Mouse (Mus musculus) liver, adult 2 months (tissue): Measurements from ENCODE around the gene Hist1h2ac. TPM values are rescaled to one million over a fixed set of nuclear protein-coding genes. Genes with fewer than 3 reads are reported as not detected.

Experiments used
- DNase-seq: peaks from one replicate; pipeline ENCODE4 v3.0.0-alpha.2; 2011; ENCODE audit warnings: low read depth, low spot score; ENCODE audit errors: extremely low read depth
- H3K27ac ChIP-seq: fragments of 200-500 bp; replicated peaks from 2 replicates; pipeline ENCODE4 v1.5.1; 2012; ENCODE audit warnings: low read depth, mild to moderate bottlenecking, control low read depth, inconsistent platforms, low read length; ENCODE audit not compliant: insufficient read depth
- H3K27me3 ChIP-seq: fragments of 200-500 bp; 2 replicates; pipeline ENCODE4 v1.6.1; 2012; ENCODE audit warnings: mild to moderate bottlenecking, moderate library complexity, low read length, inconsistent platforms; ENCODE audit not compliant: control insufficient read depth, insufficient read depth
- H3K36me3 ChIP-seq: fragments of 200-500 bp; 2 replicates; pipeline ENCODE4 v1.6.1; 2012; ENCODE audit warnings: low read length, inconsistent platforms; ENCODE audit not compliant: control insufficient read depth, insufficient read depth
- H3K4me1 ChIP-seq: fragments of 200-500 bp; 2 replicates; pipeline ENCODE4 v1.6.1; 2011; ENCODE audit warnings: low read length; ENCODE audit not compliant: control insufficient read depth, insufficient read depth
- H3K4me3 ChIP-seq: fragments of 200-500 bp; 2 replicates; pipeline ENCODE4 v1.5.1; 2011; ENCODE audit warnings: low read depth, mild to moderate bottlenecking, control low read depth, low read length, moderate library complexity; ENCODE audit not compliant: insufficient read depth
- H3K79me2 ChIP-seq: fragments of 200-500 bp; 2 replicates; pipeline ENCODE4 v1.6.1; 2012; ENCODE audit warnings: inconsistent platforms, mild to moderate bottlenecking, low read length, moderate library complexity; ENCODE audit not compliant: control insufficient read depth, insufficient read depth
- H3K9ac ChIP-seq: fragments of 200-500 bp; 2 replicates; pipeline ENCODE4 v1.6.1; 2012; ENCODE audit warnings: low read depth, mild to moderate bottlenecking, control low read depth, inconsistent platforms, low read length
- CTCF ChIP-seq: fragments of 200-500 bp; IDR thresholded peaks from 2 replicates; pipeline ENCODE4 v1.5.1; 2011; ENCODE audit warnings: low read depth, low read length, control low read depth
- POLR2A ChIP-seq: fragments of 200-500 bp; IDR thresholded peaks from 2 replicates; pipeline ENCODE4 v1.6.1; 2011; ENCODE audit warnings: low read length, control low read depth; ENCODE audit not compliant: insufficient read depth; ENCODE audit errors: extremely low read depth
- WGBS: fragments of 180-500 bp; shearing (Covaris S2); methylation state at CpG from one replicate; pipeline ENCODE4 v1.1.7; 2018; 5-methylcytosine and 5-hydroxymethylcytosine counted together
- polyA plus RNA-seq: library from polyadenylated mRNA; depleted of rRNA; stranded (reverse); fragments of >200 nt; gene quantifications from 2 replicates; pipeline ENCODE4 v1.2.3, GENCODE M21; 2012; rRNA removed
- total RNA-seq: library from RNA; depleted of rRNA; stranded (reverse); fragments of >200 nt; gene quantifications from 2 replicates; pipeline ENCODE4 v1.2.3, GENCODE M21; 2014; rRNA removed

The Hist1h2ac gene
- total and polyA plus RNA-seq, 2 experiments = 0.22 to 4.9 TPM

GRCm38 (mm10) chr13:23659636-23660366, 23.9 kb downstream of the Hist1h2ac start:
- H3K79me2 ChIP-seq = no peaks in the 10 kb centered on the region
- H3K27ac ChIP-seq = no peak overlapping the region
- TF ChIP-seq POLR2A (no peak), CTCF (no peak)
- no peak overlapping the region for H3K4me3 ChIP-seq
- no peak for DNase-seq
- H3K27me3 ChIP-seq = no peaks in the 10 kb centered on the region
- no peak overlapping the region for H3K9ac ChIP-seq
- no peaks in the 10 kb centered on the region for H3K4me1 ChIP-seq
- 75% methylated on average over 6 of the region's 6 CpGs for WGBS
- no peaks in the 10 kb centered on the region for H3K36me3 ChIP-seq

Other genes starting within 250 kb of the Hist1h2ac start
Only the 30 nearest of the 36 such genes appear.
- gene Hist1h2af, start 150.0 kb downstream of the Hist1h2ac start, total RNA-seq = 9.2 and 13.4 TPM in 2 replicates
- gene Hist1h2af, start 150.0 kb downstream of the Hist1h2ac start, polyA plus RNA-seq = 2.1 and 2.9 TPM in 2 replicates
- gene Hist1h3g, start 148.5 kb downstream of the Hist1h2ac start, total RNA-seq = 5.6 and 12.9 TPM in 2 replicates
- 0.26 TPM in 1 of 2 replicates, not detected in the other for gene Hist1h3g, start 148.5 kb downstream of the Hist1h2ac start, polyA plus RNA-seq
- 1.3 and 1.5 TPM in 2 replicates for gene Hist1h2bh, start 140.6 kb downstream of the Hist1h2ac start, total RNA-seq
- 0.07 and 0.09 TPM in 2 replicates for gene Hist1h2bh, start 140.6 kb downstream of the Hist1h2ac start, polyA plus RNA-seq
- gene Hist1h3f, start 139.9 kb downstream of the Hist1h2ac start, total RNA-seq = 11.1 and 14.2 TPM in 2 replicates
- 0.29 and 0.30 TPM in 2 replicates for gene Hist1h3f, start 139.9 kb downstream of the Hist1h2ac start, polyA plus RNA-seq
- gene Hist1h4f, start 132.3 kb downstream of the Hist1h2ac start, total RNA-seq = 77.8 and 101 TPM in 2 replicates
- gene Hist1h4f, start 132.3 kb downstream of the Hist1h2ac start, polyA plus RNA-seq = 0.97 TPM in 1 of 2 replicates, not detected in the other
- gene Hist1h1d, start 130.7 kb downstream of the Hist1h2ac start, total RNA-seq = 2.5 and 3.0 TPM in 2 replicates
- 0.02 and 0.12 TPM in 2 replicates for gene Hist1h1d, start 130.7 kb downstream of the Hist1h2ac start, polyA plus RNA-seq
- 19.9 and 26.8 TPM in 2 replicates for gene Hist1h3e, start 121.6 kb downstream of the Hist1h2ac start, total RNA-seq
- gene Hist1h3e, start 121.6 kb downstream of the Hist1h2ac start, polyA plus RNA-seq = 2.1 and 2.6 TPM in 2 replicates
- 2.8 and 6.6 TPM in 2 replicates for gene Hist1h2ae, start 112.7 kb downstream of the Hist1h2ac start, total RNA-seq
- 0.57 TPM in 2 replicates for gene Hist1h2ae, start 112.7 kb downstream of the Hist1h2ac start, polyA plus RNA-seq
- gene Hist1h2bg, start 112.6 kb downstream of the Hist1h2ac start, total RNA-seq = 37.2 and 44.6 TPM in 2 replicates
- gene Hist1h2bg, start 112.6 kb downstream of the Hist1h2ac start, polyA plus RNA-seq = 4.0 and 4.4 TPM in 2 replicates
- gene Hist1h2bf, start 109.8 kb downstream of the Hist1h2ac start, total RNA-seq = 4.6 and 5.4 TPM in 2 replicates
- 0.39 TPM in 1 of 2 replicates, not detected in the other for gene Hist1h2bf, start 109.8 kb downstream of the Hist1h2ac start, polyA plus RNA-seq
- gene Hist1h2ad, start 109.6 kb downstream of the Hist1h2ac start, total RNA-seq = 5.4 and 11.5 TPM in 2 replicates
- gene Hist1h2ad, start 109.6 kb downstream of the Hist1h2ac start, polyA plus RNA-seq = 1.1 TPM in 1 of 2 replicates, not detected in the other
- 3.4 and 5.9 TPM in 2 replicates for gene Hist1h3d, start 108.2 kb downstream of the Hist1h2ac start, total RNA-seq
- gene Hist1h3d, start 108.2 kb downstream of the Hist1h2ac start, polyA plus RNA-seq = 0.48 and 0.87 TPM in 2 replicates
- 162 and 174 TPM in 2 replicates for gene Hist1h4d, start 102.3 kb downstream of the Hist1h2ac start, total RNA-seq
- 2.1 and 2.8 TPM in 2 replicates for gene Hist1h4d, start 102.3 kb downstream of the Hist1h2ac start, polyA plus RNA-seq
- gene Hist1h2be, start 62.8 kb downstream of the Hist1h2ac start, total RNA-seq = 5.4 and 6.6 TPM in 2 replicates
- gene Hist1h2be, start 62.8 kb downstream of the Hist1h2ac start, polyA plus RNA-seq = 0.28 and 0.60 TPM in 2 replicates
- 22.0 and 27.0 TPM in 2 replicates for gene Hist1h1e, start 61.4 kb downstream of the Hist1h2ac start, total RNA-seq
- 0.73 and 0.77 TPM in 2 replicates for gene Hist1h1e, start 61.4 kb downstream of the Hist1h2ac start, polyA plus RNA-seq
- 228 and 265 TPM in 2 replicates for gene Hist1h2bc, start 251 bp upstream of the Hist1h2ac start, total RNA-seq
- gene Hist1h2bc, start 251 bp upstream of the Hist1h2ac start, polyA plus RNA-seq = 312 and 443 TPM in 2 replicates
- gene Hist1h1t, start 11.9 kb upstream of the Hist1h2ac start, total RNA-seq = not detected in 2 replicates
- gene Hist1h1t, start 11.9 kb upstream of the Hist1h2ac start, polyA plus RNA-seq = not detected in 2 replicates
- gene Hist1h4c, start 14.5 kb upstream of the Hist1h2ac start, total RNA-seq = 190 and 256 TPM in 2 replicates
- gene Hist1h4c, start 14.5 kb upstream of the Hist1h2ac start, polyA plus RNA-seq = 0.95 and 3.1 TPM in 2 replicates
- gene Hfe, start 26.9 kb upstream of the Hist1h2ac start, total RNA-seq = 30.4 and 35.3 TPM in 2 replicates
- 32.6 and 40.9 TPM in 2 replicates for gene Hfe, start 26.9 kb upstream of the Hist1h2ac start, polyA plus RNA-seq
- gene Hist1h1c, start 54.9 kb upstream of the Hist1h2ac start, total RNA-seq = 43.6 and 68.1 TPM in 2 replicates
- 20.9 and 31.6 TPM in 2 replicates for gene Hist1h1c, start 54.9 kb upstream of the Hist1h2ac start, polyA plus RNA-seq
- 8.0 and 24.1 TPM in 2 replicates for gene Hist1h3c, start 61.7 kb upstream of the Hist1h2ac start, total RNA-seq
- gene Hist1h3c, start 61.7 kb upstream of the Hist1h2ac start, polyA plus RNA-seq = 0.20 and 0.27 TPM in 2 replicates
- 41.9 and 75.6 TPM in 2 replicates for gene Hist1h2bb, start 62.8 kb upstream of the Hist1h2ac start, total RNA-seq
- gene Hist1h2bb, start 62.8 kb upstream of the Hist1h2ac start, polyA plus RNA-seq = 0.41 and 0.55 TPM in 2 replicates
- gene Hist1h2ab, start 67.2 kb upstream of the Hist1h2ac start, total RNA-seq = 19.4 and 55.8 TPM in 2 replicates
- gene Hist1h2ab, start 67.2 kb upstream of the Hist1h2ac start, polyA plus RNA-seq = 0.45 and 1.0 TPM in 2 replicates
- gene Hist1h3b, start 68.3 kb upstream of the Hist1h2ac start, total RNA-seq = 15.2 and 31.1 TPM in 2 replicates
- gene Hist1h3b, start 68.3 kb upstream of the Hist1h2ac start, polyA plus RNA-seq = 0.23 and 0.58 TPM in 2 replicates
- 62.4 and 63.4 TPM in 2 replicates for gene Hist1h4b, start 73.1 kb upstream of the Hist1h2ac start, total RNA-seq
- 1.2 TPM in 1 of 2 replicates, not detected in the other for gene Hist1h4b, start 73.1 kb upstream of the Hist1h2ac start, polyA plus RNA-seq
- gene Hist1h4a, start 77.3 kb upstream of the Hist1h2ac start, total RNA-seq = 21.0 and 54.0 TPM in 2 replicates
- gene Hist1h4a, start 77.3 kb upstream of the Hist1h2ac start, polyA plus RNA-seq = 0.76 TPM in 1 of 2 replicates, not detected in the other
- gene Hist1h3a, start 78.4 kb upstream of the Hist1h2ac start, total RNA-seq = 18.3 and 43.5 TPM in 2 replicates
- 2.0 TPM in 2 replicates for gene Hist1h3a, start 78.4 kb upstream of the Hist1h2ac start, polyA plus RNA-seq
- gene Hist1h1a, start 79.7 kb upstream of the Hist1h2ac start, total RNA-seq = 5.6 and 6.2 TPM in 2 replicates
- gene Hist1h1a, start 79.7 kb upstream of the Hist1h2ac start, polyA plus RNA-seq = 0.12 TPM in 1 of 2 replicates, not detected in the other
- not detected in 2 replicates for gene Trim38, start 86.0 kb upstream of the Hist1h2ac start, total RNA-seq
- not detected in 2 replicates for gene Trim38, start 86.0 kb upstream of the Hist1h2ac start, polyA plus RNA-seq
- gene Slc17a2, start 123.0 kb upstream of the Hist1h2ac start, total RNA-seq = 175 and 208 TPM in 2 replicates
- 144 and 189 TPM in 2 replicates for gene Slc17a2, start 123.0 kb upstream of the Hist1h2ac start, polyA plus RNA-seq